Mouse (Mus musculus): Measurements from ENCODE around the gene Myh2. TPM values are rescaled to one million over a fixed set of nuclear protein-coding genes. Genes with fewer than 3 reads are reported as not detected.

Myh2 gene
- polyA plus RNA-seq, 2 experiments: 0.16 to 0.30 TPM

- ATAC-seq (ENCODE audit: low FRiP score, low read depth) (no peak), DNase-seq (ENCODE audit: low spot score) (no peak)
- H3K9ac ChIP-seq (ENCODE audit: low read depth, low read length, severe bottlenecking): no peak overlapping the region
- H3K4me3 ChIP-seq (replicated peaks; ENCODE audit: low read length): no peak overlapping the region
- H3K27ac ChIP-seq (replicated peaks; ENCODE audit: low read depth, low read length): no peak overlapping the region
- no peak for TF ChIP-seq POLR2A (IDR thresholded peaks at IDR 0.05; ENCODE audit: borderline replicate concordance, extremely low read depth, insufficient read depth, insufficient read length)
- H3K9me3 ChIP-seq (ENCODE audit: control insufficient read depth, low read length): no peaks in the 10 kb centered on the region
- 53% methylated on average over 1 of the region's 1 CpGs for WGBS
- H3K36me3 ChIP-seq (ENCODE audit: control insufficient read depth, insufficient read depth, low read length): no peaks in the 10 kb centered on the region
- H3K27me3 ChIP-seq (ENCODE audit: control insufficient read depth, insufficient read depth, low read length): no peaks in the 10 kb centered on the region
- no peak overlapping the region for H3K4me2 ChIP-seq (replicated peaks; ENCODE audit: low read depth, low read length, severe bottlenecking)
- H3K4me1 ChIP-seq (ENCODE audit: control insufficient read depth, insufficient read depth, low read length): no peaks in the 10 kb centered on the region
Observed at GRCm38 (mm10) chr11:67199321-67199720, 28.5 kb downstream of the Myh2 start.

- Histone ChIP-seq H3K4me2 (replicated peaks; ENCODE audit: low read depth, low read length, severe bottlenecking) (no peak within 1 kb of the TSS), H3K27me3 (ENCODE audit: control insufficient read depth, insufficient read depth, low read length) (no peaks in the 10 kb centered on the region), H3K4me1 (ENCODE audit: control insufficient read depth, insufficient read depth, low read length) (no peaks in the 10 kb centered on the region), H3K9me3 (ENCODE audit: control insufficient read depth, low read length) (no peaks in the 10 kb centered on the region), H3K27ac (replicated peaks; ENCODE audit: low read depth, low read length) (no peak within 1 kb of the TSS), H3K4me3 (replicated peaks; ENCODE audit: low read length) (no peak within 1 kb of the TSS), H3K9ac (ENCODE audit: low read depth, low read length, severe bottlenecking) (no peak within 1 kb of the TSS), H3K36me3 (ENCODE audit: control insufficient read depth, insufficient read depth, low read length) (no peaks in the 10 kb centered on the region)
- ATAC-seq (ENCODE audit: low FRiP score, low read depth) (no peak), DNase-seq (ENCODE audit: low spot score) (no peak)
- 74% methylated on average over 4 of the region's 4 CpGs for WGBS
- no peak for TF ChIP-seq POLR2A (IDR thresholded peaks at IDR 0.05; ENCODE audit: borderline replicate concordance, extremely low read depth, insufficient read depth, insufficient read length)
Observed at GRCm38 (mm10) chr11:67199752-67200151, 28.9 kb downstream of the Myh2 start, which contains the start of gene Myh1. TSS of gene Myh1 (plus strand) at chr11:67200052.

- 73% methylated on average over 3 of the region's 3 CpGs for WGBS
- DNase-seq (ENCODE audit: low spot score) (no peak), ATAC-seq (ENCODE audit: low FRiP score, low read depth) (no peak)
- Histone ChIP-seq H3K36me3 (ENCODE audit: control insufficient read depth, insufficient read depth, low read length) (no peaks in the 10 kb centered on the region), H3K9me3 (ENCODE audit: control insufficient read depth, low read length) (no peaks in the 10 kb centered on the region), H3K27me3 (ENCODE audit: control insufficient read depth, insufficient read depth, low read length) (no peaks in the 10 kb centered on the region), H3K4me3 (replicated peaks; ENCODE audit: low read length) (no peak overlapping the region), H3K9ac (ENCODE audit: low read depth, low read length, severe bottlenecking) (no peak overlapping the region), H3K4me1 (ENCODE audit: control insufficient read depth, insufficient read depth, low read length) (no peaks in the 10 kb centered on the region), H3K27ac (replicated peaks; ENCODE audit: low read depth, low read length) (no peak overlapping the region), H3K4me2 (replicated peaks; ENCODE audit: low read depth, low read length, severe bottlenecking) (no peak overlapping the region)
- TF ChIP-seq POLR2A (IDR thresholded peaks at IDR 0.05; ENCODE audit: borderline replicate concordance, extremely low read depth, insufficient read depth, insufficient read length): no peak
Observed at GRCm38 (mm10) chr11:67204766-67205165, 33.9 kb downstream of the Myh2 start.

GRCm38 (mm10) chr11:67221803-67222202 is 51.0 kb downstream of the Myh2 start:
- ATAC-seq (ENCODE audit: low FRiP score, low read depth) (no peak), DNase-seq (ENCODE audit: low spot score) (no peak)
- WGBS: 89% methylated on average over 8 of the region's 8 CpGs
- Histone ChIP-seq H3K4me2 (replicated peaks; ENCODE audit: low read depth, low read length, severe bottlenecking) (no peak overlapping the region), H3K36me3 (ENCODE audit: control insufficient read depth, insufficient read depth, low read length) (no peaks in the 10 kb centered on the region), H3K4me3 (replicated peaks; ENCODE audit: low read length) (no peak overlapping the region), H3K9ac (ENCODE audit: low read depth, low read length, severe bottlenecking) (no peak overlapping the region), H3K27me3 (ENCODE audit: control insufficient read depth, insufficient read depth, low read length) (no peaks in the 10 kb centered on the region), H3K4me1 (ENCODE audit: control insufficient read depth, insufficient read depth, low read length) (no peaks in the 10 kb centered on the region), H3K27ac (replicated peaks; ENCODE audit: low read depth, low read length) (no peak overlapping the region), H3K9me3 (ENCODE audit: control insufficient read depth, low read length) (no peaks in the 10 kb centered on the region)
- no peak for TF ChIP-seq POLR2A (IDR thresholded peaks at IDR 0.05; ENCODE audit: borderline replicate concordance, extremely low read depth, insufficient read depth, insufficient read length)

GRCm38 (mm10) chr11:67224466-67224865 is 53.6 kb downstream of the Myh2 start:
- no peak for ATAC-seq (ENCODE audit: low FRiP score, low read depth)
- H3K4me1 ChIP-seq (ENCODE audit: control insufficient read depth, insufficient read depth, low read length): no peaks in the 10 kb centered on the region
- no peak overlapping the region for H3K4me3 ChIP-seq (replicated peaks; ENCODE audit: low read length)
- no peak overlapping the region for H3K4me2 ChIP-seq (replicated peaks; ENCODE audit: low read depth, low read length, severe bottlenecking)
- no peak for DNase-seq (ENCODE audit: low spot score)
- no peaks in the 10 kb centered on the region for H3K27me3 ChIP-seq (ENCODE audit: control insufficient read depth, insufficient read depth, low read length)
- TF ChIP-seq POLR2A (IDR thresholded peaks at IDR 0.05; ENCODE audit: borderline replicate concordance, extremely low read depth, insufficient read depth, insufficient read length): no peak
- H3K9ac ChIP-seq (ENCODE audit: low read depth, low read length, severe bottlenecking): no peak overlapping the region
- H3K36me3 ChIP-seq (ENCODE audit: control insufficient read depth, insufficient read depth, low read length): no peaks in the 10 kb centered on the region
- no peaks in the 10 kb centered on the region for H3K9me3 ChIP-seq (ENCODE audit: control insufficient read depth, low read length)
- H3K27ac ChIP-seq (replicated peaks; ENCODE audit: low read depth, low read length): no peak overlapping the region
- WGBS: 81% methylated on average over 3 of the region's 3 CpGs

- no peak for DNase-seq (ENCODE audit: low spot score)
- ATAC-seq (ENCODE audit: low FRiP score, low read depth): no peak
- Histone ChIP-seq H3K4me3 (replicated peaks; ENCODE audit: low read length) (no peak overlapping the region), H3K4me2 (replicated peaks; ENCODE audit: low read depth, low read length, severe bottlenecking) (no peak overlapping the region), H3K9me3 (ENCODE audit: control insufficient read depth, low read length) (no peaks in the 10 kb centered on the region), H3K9ac (ENCODE audit: low read depth, low read length, severe bottlenecking) (no peak overlapping the region), H3K4me1 (ENCODE audit: control insufficient read depth, insufficient read depth, low read length) (no peaks in the 10 kb centered on the region), H3K36me3 (ENCODE audit: control insufficient read depth, insufficient read depth, low read length) (no peaks in the 10 kb centered on the region), H3K27me3 (ENCODE audit: control insufficient read depth, insufficient read depth, low read length) (no peaks in the 10 kb centered on the region), H3K27ac (replicated peaks; ENCODE audit: low read depth, low read length) (no peak overlapping the region)
- no peak for TF ChIP-seq POLR2A (IDR thresholded peaks at IDR 0.05; ENCODE audit: borderline replicate concordance, extremely low read depth, insufficient read depth, insufficient read length)
- 74% methylated on average over 3 of the region's 3 CpGs for WGBS
Observed at GRCm38 (mm10) chr11:67228731-67229130, 57.9 kb downstream of the Myh2 start.
